Mouse (Mus musculus): ENCODE measurements around the gene Hras. TPM values are rescaled to one million over a fixed set of nuclear protein-coding genes. Genes with fewer than 3 reads are reported as not detected.

The Hras gene
- total and polyA plus RNA-seq, 2 experiments from 2014 or later = 103 to 198 TPM

DNA sequence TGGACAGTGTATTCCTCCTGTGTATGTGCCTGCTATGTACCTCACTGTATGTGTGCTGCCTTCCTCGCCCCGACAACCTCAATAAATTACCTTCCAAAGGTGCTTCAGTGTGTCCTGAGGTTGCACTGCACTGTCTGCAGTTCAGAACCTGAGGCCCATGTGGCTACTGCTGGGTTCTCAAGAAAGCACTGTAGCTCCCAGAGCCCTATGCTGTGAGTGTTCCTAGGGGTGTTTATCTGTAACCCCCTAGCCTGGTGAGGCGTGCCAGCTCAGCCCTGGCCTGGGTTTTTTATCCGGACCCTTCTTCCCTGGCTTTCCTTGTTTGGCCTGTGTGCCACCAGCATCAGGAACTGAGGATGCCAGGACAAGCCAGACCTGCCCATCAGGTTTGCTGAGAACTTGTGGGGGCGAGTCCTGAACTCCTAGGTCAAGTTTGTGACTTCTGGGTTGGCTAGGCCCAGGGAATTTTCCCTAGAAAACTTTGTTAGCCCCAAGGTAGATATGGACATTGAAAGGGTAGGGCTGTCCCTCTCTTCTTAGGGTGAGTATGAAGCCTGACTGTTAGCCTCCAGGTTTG lies 24.8 kb upstream of the Hras start:
- DNase-seq (no peak), ATAC-seq (no peak)
- no peaks in the 10 kb centered on the region for H3K27me3 ChIP-seq (ENCODE audit: insufficient read depth, low read length)
- WGBS = 93% methylated on average over 5 of the region's 5 CpGs
- H3K9me3 ChIP-seq (ENCODE audit: low read length) = no peaks in the 10 kb centered on the region
- no peak overlapping the region for H3K27ac ChIP-seq (ENCODE audit: low read depth, low read length)
- H3K4me1 ChIP-seq (ENCODE audit: insufficient read depth) = peaks cover 5% of the 10 kb centered on the region; the same call in 1 of the 2 replicates
- H3K36me3 ChIP-seq (ENCODE audit: insufficient read depth) = no peaks in the 10 kb centered on the region; the same call in 1 of the 2 replicates
- H3K9ac ChIP-seq = no peak overlapping the region
- H3K4me3 ChIP-seq (ENCODE audit: low read depth, low read length) = no peak overlapping the region
- no peak overlapping the region for H3K4me2 ChIP-seq (ENCODE audit: low read depth)
- TF ChIP-seq CTCF (IDR thresholded peaks at IDR 0.05; ENCODE audit: low read depth) = no peak

- H3K9me3 ChIP-seq (ENCODE audit: low read length) = no peaks in the 10 kb centered on the region
- 81% methylated on average over 3 of the region's 3 CpGs for WGBS
- DNase-seq = no peak
Measured at GRCm38 (mm10) chr7:141218141-141218540, 24.3 kb upstream of the Hras start.

DNA sequence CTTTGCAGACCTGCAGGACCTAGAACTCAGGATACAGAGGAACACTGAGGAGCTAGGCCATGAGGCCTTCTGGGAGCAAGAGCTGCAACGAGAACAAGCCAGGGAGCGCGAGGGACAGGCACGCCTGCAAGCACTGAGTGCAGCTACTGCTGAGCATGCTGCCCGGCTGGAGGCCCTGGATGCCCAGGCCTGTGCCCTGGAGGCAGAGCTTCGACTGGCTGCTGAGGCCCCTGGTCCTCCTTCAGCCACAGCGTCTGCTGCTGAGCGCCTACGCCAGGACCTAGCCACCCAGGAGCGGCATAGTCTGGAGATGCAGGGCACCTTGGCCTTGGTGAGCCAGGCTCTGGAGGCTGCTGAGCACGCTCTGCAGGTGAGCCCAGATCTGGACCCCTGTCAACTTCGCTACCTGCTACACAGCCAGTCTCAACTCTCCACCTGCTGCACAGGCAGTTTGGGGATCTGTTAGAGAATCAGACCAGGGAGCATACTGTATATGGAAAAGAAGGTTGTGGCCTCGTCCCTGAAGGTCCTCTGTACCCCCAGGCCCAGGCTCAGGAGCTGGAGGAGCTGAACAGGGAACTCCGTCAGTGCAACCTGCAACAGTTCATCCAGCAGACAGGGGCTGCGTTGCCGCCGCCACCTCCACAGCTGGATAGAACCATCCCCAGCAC lies 23.7 kb upstream of the Hras start:
- no peak overlapping the region for H3K27ac ChIP-seq (ENCODE audit: low read depth, low read length)
- 93% methylated on average over 17 of the region's 17 CpGs for WGBS
- H3K4me2 ChIP-seq (ENCODE audit: low read depth) = no peak overlapping the region
- peaks cover 5% of the 10 kb centered on the region; the same call in 1 of the 2 replicates for H3K4me1 ChIP-seq (ENCODE audit: insufficient read depth)
- no peak for ATAC-seq
- H3K9me3 ChIP-seq (ENCODE audit: low read length) = no peaks in the 10 kb centered on the region
- no peak overlapping the region for H3K4me3 ChIP-seq (ENCODE audit: low read depth, low read length)
- H3K27me3 ChIP-seq (ENCODE audit: insufficient read depth, low read length) = no peaks in the 10 kb centered on the region
- no peak overlapping the region for H3K9ac ChIP-seq
- no peak for TF ChIP-seq CTCF (IDR thresholded peaks at IDR 0.05; ENCODE audit: low read depth)
- H3K36me3 ChIP-seq (ENCODE audit: insufficient read depth) = no peaks in the 10 kb centered on the region; the same call in 1 of the 2 replicates
- DNase-seq = no peak

More at GRCm38 (mm10) chr7:141218141-141218540, 24.3 kb upstream of the Hras start:
- no peak for ATAC-seq
- Histone ChIP-seq H3K27me3 (ENCODE audit: insufficient read depth, low read length) (no peaks in the 10 kb centered on the region), H3K4me3 (ENCODE audit: low read depth, low read length) (no peak overlapping the region), H3K27ac (ENCODE audit: low read depth, low read length) (no peak overlapping the region), H3K4me1 (ENCODE audit: insufficient read depth) (peaks cover 5% of the 10 kb centered on the region; the same call in 1 of the 2 replicates), H3K4me2 (ENCODE audit: low read depth) (no peak overlapping the region), H3K36me3 (ENCODE audit: insufficient read depth) (no peaks in the 10 kb centered on the region; the same call in 1 of the 2 replicates), H3K9ac (no peak overlapping the region)
- no peak for TF ChIP-seq CTCF (IDR thresholded peaks at IDR 0.05; ENCODE audit: low read depth)

- ATAC-seq (no peak), DNase-seq (no peak)
- no peak for TF ChIP-seq CTCF (IDR thresholded peaks at IDR 0.05; ENCODE audit: low read depth)
- Histone ChIP-seq H3K27me3 (ENCODE audit: insufficient read depth, low read length) (no peaks in the 10 kb centered on the region), H3K27ac (ENCODE audit: low read depth, low read length) (no peak overlapping the region), H3K9me3 (ENCODE audit: low read length) (no peaks in the 10 kb centered on the region), H3K36me3 (ENCODE audit: insufficient read depth) (no peaks in the 10 kb centered on the region; the same call in 1 of the 2 replicates), H3K9ac (no peak overlapping the region), H3K4me3 (ENCODE audit: low read depth, low read length) (no peak overlapping the region), H3K4me1 (ENCODE audit: insufficient read depth) (no peaks in the 10 kb centered on the region), H3K4me2 (ENCODE audit: low read depth) (no peak overlapping the region)
- 89% methylated on average over 11 of the region's 11 CpGs for WGBS
Measured at GRCm38 (mm10) chr7:141216894-141217293, 23.1 kb upstream of the Hras start.

GRCm38 (mm10) chr7:141215880-141216733 lies 22.3 kb upstream of the Hras start:
- WGBS = under 1% methylated on average over 42 of the region's 42 CpGs

GRCm38 (mm10) chr7:141215101-141215879 lies 21.5 kb upstream of the Hras start, which contains the start of gene Rassf7:
Gene Rassf7 (plus strand): TSS chr7:141215860.
- ATAC-seq (peak; percentile 99), DNase-seq (peak; percentile 90)
- peak within 1 kb of the TSS; percentile 43 for H3K9ac ChIP-seq
- no peak for TF ChIP-seq CTCF (IDR thresholded peaks at IDR 0.05; ENCODE audit: low read depth)
- no peaks in the 10 kb centered on the region; the same call in 1 of the 2 replicates for H3K36me3 ChIP-seq (ENCODE audit: insufficient read depth)
- H3K27ac ChIP-seq (ENCODE audit: low read depth, low read length) = peak within 1 kb of the TSS; percentile 35; the same call in 1 of the 2 replicates
- peak within 1 kb of the TSS; percentile 96 for H3K4me2 ChIP-seq (ENCODE audit: low read depth)
- H3K4me1 ChIP-seq (ENCODE audit: insufficient read depth) = no peaks in the 10 kb centered on the region
- H3K9me3 ChIP-seq (ENCODE audit: low read length) = no peaks in the 10 kb centered on the region
- H3K27me3 ChIP-seq (ENCODE audit: insufficient read depth, low read length) = no peaks in the 10 kb centered on the region
- 2% methylated on average over 40 of the region's 41 CpGs for WGBS
- peak within 1 kb of the TSS; percentile 54 for H3K4me3 ChIP-seq (ENCODE audit: low read depth, low read length)

More at GRCm38 (mm10) chr7:141215880-141216733, 22.3 kb upstream of the Hras start:
- H3K4me2 ChIP-seq (ENCODE audit: low read depth) = peak overlapping the region; percentile 96
- 0 out of 2 replicates have a peak, but pooled peaks have one; percentile 6 for TF ChIP-seq CTCF (IDR thresholded peaks at IDR 0.05; ENCODE audit: low read depth)
- no peaks in the 10 kb centered on the region for H3K9me3 ChIP-seq (ENCODE audit: low read length)
- H3K27ac ChIP-seq (ENCODE audit: low read depth, low read length) = peak overlapping the region; percentile 2; the same call in 1 of the 2 replicates
- ATAC-seq (peak; percentile 50), DNase-seq (no peak)
- H3K36me3 ChIP-seq (ENCODE audit: insufficient read depth) = no peaks in the 10 kb centered on the region; the same call in 1 of the 2 replicates
- peak overlapping the region; percentile 43 for H3K9ac ChIP-seq
- H3K4me1 ChIP-seq (ENCODE audit: insufficient read depth) = no peaks in the 10 kb centered on the region
- H3K27me3 ChIP-seq (ENCODE audit: insufficient read depth, low read length) = no peaks in the 10 kb centered on the region
- H3K4me3 ChIP-seq (ENCODE audit: low read depth, low read length) = peak overlapping the region; percentile 54
